Mouse (Mus musculus): ENCODE results near the gene Tmtc2.

Tmtc2 gene

DNA sequence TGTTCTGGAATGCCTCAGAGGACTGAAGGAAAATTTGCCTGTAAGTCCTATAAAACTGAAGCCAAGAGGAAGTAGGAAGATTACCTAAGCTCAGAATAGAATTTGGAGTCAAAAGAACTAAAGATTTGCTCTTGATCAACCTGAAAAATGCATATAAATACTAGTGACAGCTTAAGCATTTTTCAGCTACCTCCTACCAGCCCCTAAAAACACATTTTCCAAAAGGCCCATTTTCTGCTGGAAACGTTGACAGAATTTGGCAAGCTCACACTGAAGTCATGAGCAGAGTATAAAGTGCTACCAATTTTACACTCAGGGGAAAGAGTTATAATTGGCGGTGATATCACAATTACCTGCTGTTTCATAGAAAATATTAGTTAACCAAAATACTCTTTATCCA lies 285.8 kb downstream of the Tmtc2 start:
- no peak for DNase-seq (ENCODE audit: low spot score)

- DNase-seq (ENCODE audit: low spot score), result no peak
Observed at GRCm38 (mm10) chr10:105287575-105287974, 286.7 kb downstream of the Tmtc2 start.

- no peak for DNase-seq (ENCODE audit: low spot score)
Observed at GRCm38 (mm10) chr10:105287064-105287463, 287.2 kb downstream of the Tmtc2 start.

- no peak for DNase-seq (ENCODE audit: low spot score)
Observed at GRCm38 (mm10) chr10:105286221-105286620, 288.0 kb downstream of the Tmtc2 start.

DNA sequence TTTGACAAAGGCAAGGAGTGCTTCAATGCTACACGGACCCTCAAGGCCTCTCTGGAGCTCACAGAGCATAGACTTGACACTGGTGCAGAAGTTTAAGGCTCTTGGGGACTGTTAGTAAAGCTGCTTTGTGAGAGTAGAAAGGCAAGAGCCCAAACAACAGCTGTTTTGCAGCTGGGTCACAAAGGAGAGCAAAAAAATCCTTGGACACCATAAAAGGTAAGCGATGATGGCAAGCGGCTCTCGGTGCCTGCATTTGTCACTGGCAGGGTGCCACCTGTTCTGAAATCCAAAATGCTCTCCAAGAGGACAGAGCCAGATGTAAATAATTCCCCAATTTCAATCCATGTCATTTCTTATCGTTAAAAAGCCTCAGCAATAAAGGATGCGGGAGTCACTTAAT lies 290.1 kb downstream of the Tmtc2 start:
- peak; percentile 30 for DNase-seq (ENCODE audit: low spot score)

DNA sequence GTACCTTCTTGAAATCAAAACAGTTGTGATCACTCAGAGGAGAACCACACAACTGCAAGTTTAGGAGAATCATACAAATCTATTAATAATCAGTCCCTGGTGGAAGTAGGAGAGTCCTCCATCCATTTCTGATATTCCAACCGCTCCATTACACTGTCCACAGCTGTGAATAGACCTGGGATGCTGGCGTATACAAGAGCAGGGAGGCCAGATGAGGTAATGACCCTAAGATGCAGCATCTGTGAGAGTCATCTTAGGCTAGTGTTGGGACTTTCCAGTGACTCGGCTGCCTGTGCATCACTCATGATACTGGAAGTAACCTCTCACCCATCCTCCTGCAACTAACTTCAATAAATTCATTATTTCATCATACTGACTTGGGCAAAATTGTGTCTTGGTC lies 293.3 kb downstream of the Tmtc2 start:
- no peak for DNase-seq (ENCODE audit: low spot score)

DNA sequence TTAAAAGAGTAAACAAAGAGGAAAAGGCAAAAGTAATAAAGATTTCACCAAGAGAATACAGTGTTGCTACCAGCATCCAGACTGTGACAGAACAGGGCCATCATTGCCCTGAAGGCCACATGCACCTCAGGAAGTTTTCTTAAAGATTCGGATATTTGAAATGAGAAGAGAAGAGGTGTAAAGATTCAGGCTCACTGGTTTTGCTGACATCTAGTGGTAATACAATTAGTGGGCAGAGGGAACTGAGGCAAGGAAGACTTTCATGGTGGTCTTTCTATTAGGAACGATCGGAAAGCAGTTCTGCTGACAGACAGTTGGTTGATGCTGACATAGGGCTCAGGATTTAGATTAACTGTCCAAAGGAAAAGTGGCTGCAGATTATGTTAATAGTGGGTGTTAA lies 314.2 kb downstream of the Tmtc2 start:
- DNase-seq (ENCODE audit: low spot score), result no peak

GRCm38 (mm10) chr10:105238291-105238690 lies 336.0 kb downstream of the Tmtc2 start:
- peak; percentile 38 for DNase-seq (ENCODE audit: low spot score)

DNA sequence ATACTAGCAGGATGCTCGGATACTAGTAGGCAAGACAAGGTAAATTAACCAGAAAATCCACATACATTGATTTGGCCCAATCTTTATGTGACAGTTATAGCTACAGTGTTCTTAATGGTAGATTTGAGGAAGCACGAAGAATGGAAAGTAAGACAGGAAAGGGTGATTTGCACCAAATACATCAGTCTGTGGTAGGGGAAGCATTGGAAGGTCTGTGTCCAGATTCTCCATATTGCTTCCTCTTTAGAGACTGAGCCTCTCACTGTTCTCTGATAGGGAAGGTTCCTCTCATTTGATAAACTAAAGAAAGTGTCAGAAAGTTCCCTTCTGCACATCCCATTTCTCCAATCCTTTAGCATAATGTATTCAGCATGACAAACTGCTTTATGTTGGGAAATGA lies 341.4 kb downstream of the Tmtc2 start:
- no peak for DNase-seq (ENCODE audit: low spot score)

DNA sequence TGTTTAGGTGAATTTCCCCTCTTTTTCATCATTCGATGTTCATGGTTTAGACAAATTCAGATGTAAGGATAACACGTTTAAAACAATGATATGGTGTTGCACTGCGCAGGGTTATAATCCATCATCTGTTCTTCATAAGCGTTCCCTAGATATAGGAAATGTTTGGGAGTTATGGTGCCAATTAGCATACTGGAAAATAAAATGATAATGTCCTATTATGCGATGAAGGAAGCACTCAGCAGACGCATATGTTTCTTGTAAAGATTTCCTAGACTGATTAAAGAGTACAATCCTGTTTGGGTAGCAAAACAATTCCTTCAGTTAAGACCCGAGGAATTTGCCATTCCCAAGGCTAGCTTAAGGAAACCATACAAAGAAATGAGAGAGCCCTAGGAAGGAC lies 343.8 kb downstream of the Tmtc2 start:
- DNase-seq (ENCODE audit: low spot score), result no peak

- no peak for DNase-seq (ENCODE audit: low spot score)
Observed at GRCm38 (mm10) chr10:105228623-105229022, 345.6 kb downstream of the Tmtc2 start.

GRCm38 (mm10) chr10:105227631-105228030 lies 346.6 kb downstream of the Tmtc2 start:
- DNase-seq (ENCODE audit: low spot score), result no peak

DNA sequence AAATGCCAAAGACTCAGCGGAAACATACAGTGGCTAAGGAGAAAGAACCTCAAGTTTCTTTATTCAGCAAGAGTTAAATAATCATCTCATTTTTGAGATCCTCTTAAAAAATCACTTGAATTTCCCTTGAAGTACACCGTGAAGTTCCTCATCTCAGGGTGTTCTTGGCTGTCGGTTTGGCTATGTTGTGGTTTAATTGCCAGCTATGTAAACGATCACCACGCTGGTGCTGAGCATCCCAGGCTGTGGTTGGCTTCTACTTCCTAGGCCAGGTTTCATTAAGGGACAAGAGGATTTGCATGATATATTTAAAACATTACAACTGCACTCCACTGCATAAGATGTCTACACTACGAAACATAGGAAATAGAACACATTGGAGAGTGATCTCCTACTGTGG lies 348.5 kb downstream of the Tmtc2 start:
- DNase-seq (ENCODE audit: low spot score), result no peak

DNA sequence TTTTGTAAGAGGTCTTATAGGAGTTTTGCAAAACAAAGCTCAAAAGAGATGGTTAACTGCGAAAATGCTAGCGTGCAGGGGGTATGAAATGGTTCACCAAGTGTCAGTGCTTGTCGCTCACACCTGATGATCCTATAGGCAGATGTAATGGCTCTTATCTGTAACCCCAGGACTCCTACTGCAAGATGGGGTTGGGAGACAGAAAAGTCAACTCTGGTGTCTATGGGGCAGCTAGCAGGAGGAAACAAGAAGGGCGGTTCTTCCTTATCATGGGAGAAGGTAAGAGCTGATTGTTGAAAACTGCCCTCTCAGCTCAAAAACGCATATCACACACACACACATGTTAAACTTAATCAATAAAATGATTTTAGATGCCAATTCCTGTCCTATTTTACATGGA lies 351.3 kb downstream of the Tmtc2 start:
- DNase-seq (ENCODE audit: low spot score), result no peak

- no peak for DNase-seq (ENCODE audit: low spot score)
Observed at GRCm38 (mm10) chr10:105201491-105201890, 372.8 kb downstream of the Tmtc2 start.

DNA sequence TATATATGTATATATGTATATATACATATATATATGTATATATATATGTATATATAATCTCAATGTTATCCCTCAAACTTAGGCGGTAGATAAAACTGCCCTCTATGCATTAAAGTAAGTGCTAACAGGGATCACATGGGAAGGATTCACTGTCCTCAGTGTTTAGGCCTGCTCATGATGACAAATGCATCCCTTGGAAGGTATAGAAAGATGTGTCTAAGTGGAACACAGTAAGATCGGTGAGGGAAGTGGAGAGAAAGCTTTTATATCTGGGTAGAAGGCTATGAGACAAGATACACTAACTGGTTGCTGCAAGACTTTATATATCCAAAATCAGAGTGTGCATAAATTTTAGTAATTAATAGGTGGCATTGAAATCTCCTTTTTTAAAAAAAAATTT lies 373.6 kb downstream of the Tmtc2 start:
- DNase-seq (ENCODE audit: low spot score), result no peak

DNA sequence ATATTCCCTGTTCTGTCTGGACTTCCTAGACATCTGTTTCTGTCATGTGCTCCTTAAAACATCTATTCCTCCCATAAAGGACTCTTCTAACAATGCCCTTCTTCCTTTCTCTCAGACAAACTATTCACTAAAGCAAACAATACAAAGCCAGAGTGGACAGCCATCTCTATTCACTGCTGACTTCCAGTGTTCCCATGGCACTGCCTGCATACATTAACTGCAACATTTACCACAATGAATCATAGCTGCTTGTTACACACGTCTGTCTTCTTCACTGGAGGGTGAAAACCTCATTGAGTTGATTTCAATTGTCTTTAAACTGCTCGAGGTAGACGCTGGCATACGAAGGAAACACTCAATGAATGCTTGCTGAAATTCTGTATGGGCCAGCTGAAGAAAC lies 374.2 kb downstream of the Tmtc2 start:
- DNase-seq (ENCODE audit: low spot score), result no peak

DNA sequence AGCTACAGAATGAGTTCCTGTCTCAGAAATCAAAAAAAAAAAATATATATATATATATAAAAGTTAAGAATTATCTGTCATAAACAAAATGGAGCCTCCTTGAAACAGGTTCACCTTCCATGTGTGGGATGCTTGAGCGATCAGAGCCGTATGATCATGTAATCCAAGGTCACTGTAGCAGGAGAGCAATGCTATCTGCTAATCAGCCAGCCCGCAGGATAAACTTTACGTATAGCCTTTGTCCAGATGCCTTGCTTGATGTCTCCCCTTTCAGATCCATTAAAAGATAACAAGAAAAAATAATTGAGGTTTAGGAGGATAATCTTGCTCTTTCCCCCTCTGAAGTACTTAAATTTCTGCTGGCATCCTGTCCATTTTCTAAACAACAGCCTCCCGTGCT lies 374.7 kb downstream of the Tmtc2 start:
- no peak for DNase-seq (ENCODE audit: low spot score)

DNA sequence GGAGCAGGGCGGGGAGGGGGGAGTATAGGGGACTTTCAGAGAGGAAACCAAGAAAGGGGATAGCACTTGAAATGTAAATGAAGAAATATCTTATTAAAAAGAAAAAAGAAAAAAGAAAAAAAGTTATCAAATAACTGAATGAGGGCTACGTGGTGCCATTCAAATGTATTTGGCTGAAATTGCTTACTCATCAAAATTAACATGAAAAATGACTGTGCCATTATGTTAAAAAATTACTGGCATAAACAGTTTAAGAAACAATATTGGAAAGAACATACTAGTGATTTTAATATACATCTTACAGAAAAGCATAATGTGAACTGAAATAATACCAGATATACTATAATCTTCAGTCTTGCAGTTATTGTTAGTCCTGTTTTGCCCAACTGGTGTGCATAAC lies 378.9 kb downstream of the Tmtc2 start:
- no peak for DNase-seq (ENCODE audit: low spot score)

DNA sequence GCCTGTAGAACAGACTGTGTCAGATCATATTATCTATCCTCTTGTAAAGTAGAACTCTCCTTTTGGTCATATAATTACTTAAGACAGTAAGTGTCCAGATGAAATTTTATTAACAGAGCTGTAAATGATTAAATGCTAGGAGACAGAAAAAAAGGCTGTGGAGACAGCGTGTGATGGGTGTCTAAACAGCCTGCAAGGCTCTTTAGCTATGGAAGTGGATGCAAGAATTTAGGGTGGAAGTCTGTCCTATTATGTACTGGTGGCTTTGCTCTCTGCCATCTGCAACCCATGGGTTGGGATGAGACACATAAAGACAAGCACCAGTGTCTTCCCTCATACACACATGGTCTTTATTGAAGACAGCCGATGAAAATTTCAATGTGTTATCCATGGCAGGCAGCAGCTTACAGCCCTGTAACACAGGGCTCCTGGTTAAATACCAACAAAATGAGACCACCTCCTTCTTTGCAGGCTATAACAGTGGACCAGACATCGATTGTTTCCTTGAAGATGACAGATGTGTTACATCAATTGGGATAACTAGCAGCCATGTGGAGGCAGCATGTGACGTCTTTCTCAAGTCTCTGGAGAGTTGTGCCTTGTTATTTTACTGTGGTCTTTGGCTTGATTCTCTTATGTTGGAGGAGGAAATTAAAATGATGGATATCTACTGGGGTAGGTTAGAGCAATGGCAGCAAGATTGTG lies 380.3 kb downstream of the Tmtc2 start:
- DNase-seq (ENCODE audit: low spot score), result no peak

DNA sequence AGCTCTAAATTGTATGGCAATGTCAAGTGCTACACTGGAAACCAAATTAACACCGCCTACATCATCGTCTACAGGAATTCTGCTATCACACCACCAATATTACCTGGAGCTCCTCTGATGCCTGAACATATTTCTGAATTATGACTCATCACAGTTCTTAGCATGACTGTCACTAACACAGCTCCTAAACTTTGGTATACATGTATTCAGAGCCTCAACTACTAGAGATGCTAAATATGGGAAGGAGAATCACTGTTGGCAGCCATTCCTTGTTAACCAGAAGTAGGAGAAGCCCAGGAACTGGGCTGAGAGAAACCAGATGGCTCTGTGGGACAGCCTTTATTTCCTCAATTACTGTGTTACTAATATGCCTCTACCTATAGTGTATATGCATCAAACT lies 382.2 kb downstream of the Tmtc2 start:
- DNase-seq (ENCODE audit: low spot score), result no peak

DNA sequence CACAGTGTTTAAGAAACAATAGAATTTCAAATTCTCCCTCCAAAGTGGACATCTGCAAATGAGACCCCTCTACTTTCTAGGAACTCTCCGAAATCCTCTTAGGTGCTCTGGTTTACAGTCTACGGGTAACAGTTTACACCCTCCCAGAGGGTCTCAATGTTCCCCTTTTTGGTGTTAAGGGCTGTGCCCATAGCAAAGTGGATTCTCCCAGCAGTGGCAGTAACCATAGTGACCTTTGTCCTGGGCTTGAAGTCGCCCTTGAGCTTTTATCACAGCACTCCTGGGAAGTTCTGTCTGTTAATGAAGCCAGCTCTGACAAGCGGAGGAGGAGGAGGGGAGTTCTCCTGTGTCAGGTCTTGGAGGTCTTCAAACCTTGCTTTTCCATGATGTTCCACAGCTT lies 384.5 kb downstream of the Tmtc2 start:
- no peak for DNase-seq (ENCODE audit: low spot score)

GRCm38 (mm10) chr10:105186636-105187035 lies 387.6 kb downstream of the Tmtc2 start:
- no peak for DNase-seq (ENCODE audit: low spot score)

GRCm38 (mm10) chr10:105168443-105169102 lies 405.7 kb downstream of the Tmtc2 start:
- DNase-seq (ENCODE audit: low spot score), result no peak
